Mouse (Mus musculus): ENCODE measurements around the gene Leng9.
"Not testable (repeated sequence)": the region's sequence is repeated elsewhere in the genome, so short reads cannot be mapped to it uniquely, and the experiment has no call there.

The Leng9 gene

GRCm38 (mm10) chr7:4150059-4150541, at the start of gene Leng9:
Gene Leng9, minus strand, starts transcription at chr7:4150374.
- DNase-seq: peak; percentile 78

- peak; percentile 52 for DNase-seq
Measured at GRCm38 (mm10) chr7:4178438-4178837, 28.3 kb upstream of the Leng9 start.

GRCm38 (mm10) chr7:4170193-4170938, 20.2 kb upstream of the Leng9 start:
- DNase-seq: no peak

GRCm38 (mm10) chr7:4167098-4167497, 16.9 kb upstream of the Leng9 start:
- no peak for DNase-seq

GRCm38 (mm10) chr7:4165286-4165685, 15.1 kb upstream of the Leng9 start:
- DNase-seq: no peak

- peak; percentile 65 for DNase-seq
Measured at GRCm38 (mm10) chr7:4164090-4164910, 14.1 kb upstream of the Leng9 start, which contains the start of gene Cdc42ep5. Gene Cdc42ep5, minus strand, starts transcription at chr7:4164860.

GRCm38 (mm10) chr7:4163571-4164072, 13.4 kb upstream of the Leng9 start:
- no peak for DNase-seq

- DNase-seq: not testable (repeated sequence)
Measured at GRCm38 (mm10) chr7:4161596-4161995, 11.4 kb upstream of the Leng9 start.

- DNase-seq: no peak
Measured at GRCm38 (mm10) chr7:4154976-4155375, 4.8 kb upstream of the Leng9 start.

GRCm38 (mm10) chr7:4154356-4154755, 4.2 kb upstream of the Leng9 start:
- DNase-seq: no peak

GRCm38 (mm10) chr7:4151241-4151640, 1.1 kb upstream of the Leng9 start:
- DNase-seq: no peak

- DNase-seq: peak; percentile 86
Measured at GRCm38 (mm10) chr7:4150811-4151221, 642 bp upstream of the Leng9 start.

- peak; percentile 93 for DNase-seq
Measured at GRCm38 (mm10) chr7:4149209-4150054, 742 bp downstream of the Leng9 start.

GRCm38 (mm10) chr7:4148341-4149208, 1.6 kb downstream of the Leng9 start:
- no peak for DNase-seq

- DNase-seq: no peak
Measured at GRCm38 (mm10) chr7:4147836-4148235, 2.3 kb downstream of the Leng9 start.

GRCm38 (mm10) chr7:4147371-4147770, 2.8 kb downstream of the Leng9 start:
- DNase-seq: no peak

GRCm38 (mm10) chr7:4146241-4147180, 3.7 kb downstream of the Leng9 start:
- DNase-seq: no peak

GRCm38 (mm10) chr7:4145552-4146190, 4.5 kb downstream of the Leng9 start:
- DNase-seq: peak; percentile 76

GRCm38 (mm10) chr7:4144766-4145551, 5.2 kb downstream of the Leng9 start:
- no peak for DNase-seq

All from lung, postnatal 36 days (tissue).